Mouse (Mus musculus): ENCODE results near the gene Stat3.
A peak's percentile ranks its signal among the peaks of the same experiment; 100 is the strongest.

The Stat3 gene

GRCm38 (mm10) chr11:100920887-100921624 is 18.3 kb downstream of the Stat3 start:
- no peak for DNase-seq (ENCODE audit: low read depth)

DNA sequence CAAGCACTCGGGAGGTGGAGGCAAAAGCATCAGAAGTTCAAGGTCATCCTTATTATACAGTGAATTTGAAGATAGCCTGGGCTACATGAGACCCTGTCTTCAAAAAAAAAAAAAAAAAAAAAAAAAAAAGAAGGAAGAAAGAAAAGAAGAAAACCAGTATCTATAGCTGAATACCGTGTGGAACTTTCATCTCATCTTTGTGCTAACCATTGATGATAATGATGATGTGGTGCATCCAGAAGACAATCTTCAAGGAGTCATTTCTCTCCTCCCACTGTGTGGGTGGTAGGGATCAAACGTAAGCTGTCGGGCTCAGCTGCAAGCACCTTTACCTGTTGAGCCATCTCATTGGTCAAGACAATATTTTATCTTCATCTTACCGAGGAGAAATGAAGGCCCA is 21.3 kb downstream of the Stat3 start:
- DNase-seq (ENCODE audit: low read depth): no peak

DNA sequence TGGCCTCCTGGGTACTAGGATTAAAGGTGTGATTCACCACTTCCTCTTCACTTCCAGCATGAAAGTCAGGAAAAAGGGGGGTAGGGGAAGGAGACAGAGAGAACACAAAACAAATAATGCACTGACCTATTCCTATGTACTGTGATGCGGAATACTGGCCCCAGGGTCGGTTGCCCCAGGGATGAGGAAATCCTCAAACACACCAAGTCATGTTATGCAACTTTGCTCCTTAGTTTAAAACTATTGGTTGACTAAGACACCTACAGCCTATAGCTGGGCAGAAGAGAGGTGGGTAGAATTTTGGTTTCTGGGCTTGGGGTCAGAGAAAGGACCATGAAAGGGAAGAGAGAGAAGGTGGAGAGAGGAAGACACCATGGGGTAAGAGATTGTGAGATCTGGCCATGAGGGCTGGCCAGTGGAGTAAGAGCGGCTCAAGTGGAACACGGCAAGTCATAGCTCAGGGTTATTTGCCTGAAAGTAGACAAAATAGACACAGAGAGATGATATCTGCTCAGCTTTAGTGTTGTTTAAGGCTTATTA is 22.8 kb downstream of the Stat3 start:
- DNase-seq (ENCODE audit: low read depth): no peak

DNA sequence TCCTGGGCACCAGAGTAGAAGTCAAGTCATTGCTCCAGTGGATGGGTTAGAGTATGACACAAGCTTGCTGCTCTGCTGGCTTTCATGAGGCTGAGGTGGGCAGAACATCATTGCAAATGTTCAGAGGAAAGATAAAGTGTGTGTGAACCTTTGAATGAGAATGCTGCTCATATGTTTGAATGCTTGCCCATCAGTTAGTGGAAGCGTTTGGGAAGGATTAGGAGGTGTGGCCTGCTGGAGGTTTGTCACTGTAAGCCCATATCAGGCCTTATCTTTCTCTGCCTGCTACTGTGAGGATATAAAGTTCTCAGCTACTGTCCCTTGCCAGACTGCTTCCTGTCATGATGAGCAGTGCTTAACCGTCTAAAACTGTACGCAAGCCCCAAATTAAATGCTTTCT is 24.3 kb downstream of the Stat3 start:
- DNase-seq (ENCODE audit: low read depth): no peak

- DNase-seq (ENCODE audit: low read depth): no peak
These were observed 24.9 kb downstream of the Stat3 start for GRCm38 (mm10) chr11:100914415-100914814.

DNA sequence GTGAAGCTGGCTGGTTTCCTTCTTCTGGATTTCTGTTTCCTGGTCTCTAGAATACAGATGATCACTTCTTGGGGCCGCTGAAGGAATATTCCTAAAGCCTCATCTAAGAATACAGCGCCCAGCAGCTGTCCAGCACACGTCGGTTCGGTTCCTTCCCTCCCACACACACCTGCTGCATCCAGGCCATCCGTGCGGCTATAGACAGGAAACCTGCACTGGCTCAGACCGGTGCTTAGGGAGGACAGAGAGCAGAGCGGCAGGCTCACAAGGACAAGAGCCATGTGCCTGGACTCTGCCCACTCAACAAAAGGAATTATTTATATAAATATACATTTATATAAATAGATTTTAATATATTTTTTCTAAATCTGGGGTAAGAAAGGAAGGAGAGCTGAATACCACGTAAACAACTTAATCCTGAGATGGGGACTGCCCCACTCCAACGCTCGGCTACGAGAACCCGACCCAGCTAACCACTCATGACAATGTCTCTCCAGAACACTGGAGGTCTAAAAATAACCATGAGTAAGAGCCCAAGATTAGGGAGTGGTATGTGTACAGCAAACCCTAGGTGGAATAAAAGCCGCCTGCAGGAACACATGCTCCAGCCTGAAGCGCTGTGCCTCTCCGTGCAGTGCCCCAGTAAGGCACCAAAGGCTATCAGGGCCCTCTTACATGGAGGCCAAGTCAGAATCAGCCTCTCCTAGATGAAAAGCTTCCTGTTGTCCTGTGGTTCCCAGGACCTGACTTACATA is 26.8 kb downstream of the Stat3 start:
- no peak for DNase-seq (ENCODE audit: low read depth)

DNA sequence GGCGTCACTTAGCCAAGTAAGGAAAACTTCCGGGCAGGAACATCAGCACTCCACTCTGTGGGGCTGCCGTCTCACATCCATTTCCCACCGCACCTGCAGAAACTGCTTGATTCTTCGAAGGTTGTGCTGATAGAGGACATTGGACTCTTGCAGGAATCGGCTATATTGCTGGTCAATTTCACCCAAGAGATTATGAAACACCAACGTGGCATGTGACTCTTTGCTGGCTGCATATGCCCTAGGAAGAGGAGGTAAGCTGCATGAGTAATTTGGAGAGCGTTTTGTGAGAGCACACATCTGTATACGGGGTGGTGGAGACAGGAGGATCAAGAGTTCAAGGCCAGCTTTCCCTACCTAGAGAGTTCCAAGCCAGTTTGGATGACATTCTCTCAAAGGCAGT is 30.8 kb downstream of the Stat3 start:
- DNase-seq (ENCODE audit: low read depth): no peak

DNA sequence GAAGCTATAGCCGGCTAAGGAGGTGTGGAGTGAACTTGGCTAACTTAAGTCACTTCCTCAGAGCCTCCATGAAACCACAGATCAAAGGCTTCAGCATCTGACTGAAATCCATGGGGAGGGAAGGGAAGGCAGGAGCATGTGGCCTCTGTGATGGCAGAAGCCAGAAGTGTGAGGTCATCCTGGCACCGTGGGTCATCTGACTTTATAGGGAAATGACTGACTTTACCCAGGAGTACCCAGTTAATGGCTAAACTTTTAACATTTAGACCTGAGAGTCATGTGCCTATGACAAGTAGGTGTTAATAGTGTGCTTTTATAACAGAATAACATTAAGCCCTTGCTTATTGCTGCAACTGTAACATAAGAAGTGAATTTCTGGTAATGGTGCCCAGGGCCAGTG is 31.2 kb downstream of the Stat3 start:
- no peak for DNase-seq (ENCODE audit: low read depth)

DNA sequence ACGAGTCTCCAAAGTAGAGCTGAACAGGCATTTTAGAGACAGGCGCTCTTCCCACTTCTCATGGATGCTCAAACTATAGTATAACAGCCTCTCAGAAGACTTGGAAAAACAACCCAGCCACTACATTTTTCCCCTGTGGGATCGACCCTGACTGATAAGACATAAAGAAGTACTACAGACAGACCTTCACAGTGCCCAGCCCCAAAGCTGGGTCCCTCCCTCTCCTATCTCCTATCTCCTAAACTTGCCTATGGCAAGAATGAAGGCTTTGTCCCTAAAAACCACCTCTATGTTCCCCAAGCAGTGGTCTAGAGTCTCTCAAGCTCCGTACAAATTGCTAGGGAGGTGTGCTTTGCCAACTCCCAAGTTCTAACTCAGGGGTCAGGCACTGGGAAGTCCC is 32.5 kb downstream of the Stat3 start:
- DNase-seq (ENCODE audit: low read depth): no peak

- DNase-seq (ENCODE audit: low read depth): no peak
These were observed 33.4 kb downstream of the Stat3 start for GRCm38 (mm10) chr11:100905929-100906328.

DNA sequence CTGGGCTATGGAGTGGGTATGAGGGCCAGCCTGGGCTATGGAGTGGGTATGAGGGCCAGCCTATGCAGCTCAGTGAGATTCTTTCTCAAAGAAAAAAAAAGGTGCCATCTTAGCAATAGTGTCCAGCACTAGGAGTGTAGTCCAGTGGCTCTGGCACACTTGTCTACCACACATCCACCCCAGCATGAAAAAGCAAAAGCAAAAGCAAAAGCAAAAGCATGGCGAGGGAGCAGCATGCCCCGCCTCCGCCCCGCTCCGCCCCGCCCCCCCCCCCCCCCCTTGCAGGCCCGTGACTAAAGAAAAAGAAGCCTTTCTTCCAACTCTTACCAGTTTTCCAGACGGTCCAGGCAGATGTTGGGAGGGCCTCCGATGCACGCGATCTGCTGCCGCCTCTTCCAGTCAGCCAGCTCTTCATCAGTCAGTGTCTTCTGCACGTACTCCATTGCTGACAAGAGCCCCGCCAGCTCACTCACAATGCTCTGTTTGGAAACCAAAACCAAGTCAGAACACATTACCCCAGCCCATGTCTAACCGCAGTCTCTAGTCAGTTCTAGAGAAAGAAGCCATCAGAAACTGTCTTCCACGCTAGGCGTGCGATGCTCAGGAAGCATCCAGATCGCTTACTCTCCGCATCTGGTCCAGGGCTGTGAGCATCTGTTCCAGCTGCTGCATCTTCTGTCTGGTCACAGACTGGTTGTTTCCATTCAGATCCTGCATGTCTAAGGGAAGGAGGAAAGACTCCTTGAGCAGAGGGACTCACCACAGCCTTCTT is 34.6 kb downstream of the Stat3 start:
- no peak for DNase-seq (ENCODE audit: low read depth)

DNA sequence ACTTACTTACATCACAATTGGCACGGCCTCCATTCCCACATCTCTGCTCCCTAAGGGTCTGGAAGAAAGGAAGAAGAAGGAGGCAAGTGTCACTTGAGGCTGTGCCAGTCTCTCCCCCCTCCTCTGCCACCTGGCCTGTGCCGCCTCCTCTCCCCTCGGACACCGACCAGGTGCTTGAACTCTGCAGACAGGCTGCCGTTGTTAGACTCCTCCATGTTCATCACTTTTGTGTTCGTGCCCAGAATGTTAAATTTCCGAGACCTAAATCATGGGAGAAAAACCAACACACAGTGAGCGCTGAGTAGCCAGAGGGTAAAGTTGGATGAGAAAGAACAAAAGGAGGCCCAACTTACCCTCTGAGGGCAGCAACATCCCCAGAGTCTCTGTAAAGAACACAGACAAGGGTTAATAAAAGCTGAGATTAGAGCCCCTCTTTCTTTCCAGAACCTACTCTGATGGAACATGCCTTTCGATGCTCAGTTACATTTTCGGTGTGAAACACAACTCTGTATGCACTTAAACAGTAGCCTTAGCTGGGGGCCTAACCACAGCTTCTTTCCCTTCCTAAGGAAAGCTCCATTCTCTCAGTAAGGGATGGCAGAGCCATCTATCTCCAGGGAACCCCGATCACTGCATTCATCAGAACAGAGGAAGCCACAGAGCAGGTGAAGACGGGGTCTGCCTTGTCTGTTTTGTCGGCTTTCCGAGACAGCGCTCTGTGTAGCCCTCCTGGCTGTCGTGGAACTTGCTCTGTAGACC is 40.7 kb downstream of the Stat3 start:
- no peak for DNase-seq (ENCODE audit: low read depth)

- no peak for DNase-seq (ENCODE audit: low read depth)
These were observed 41.8 kb downstream of the Stat3 start for GRCm38 (mm10) chr11:100897294-100898231.

DNA sequence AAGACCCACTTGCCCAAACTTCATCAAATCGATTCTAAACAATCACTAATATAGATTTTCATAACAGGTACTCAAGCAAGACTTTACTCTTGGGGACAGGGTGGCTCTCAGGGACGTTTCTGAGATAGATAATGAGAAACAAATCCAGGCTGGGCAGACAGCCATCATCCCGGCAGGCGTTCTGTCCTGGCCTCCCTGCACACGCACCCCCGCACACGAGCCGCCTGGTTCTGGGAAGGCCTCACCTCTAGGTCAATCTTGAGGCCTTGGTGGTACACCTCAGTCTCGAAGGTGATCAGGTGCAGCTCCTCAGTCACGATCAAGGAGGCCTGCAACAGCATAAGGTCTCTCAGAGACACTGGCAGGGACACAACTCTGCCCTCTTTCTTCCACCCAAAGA is 43.3 kb downstream of the Stat3 start:
- no peak for DNase-seq (ENCODE audit: low read depth)

GRCm38 (mm10) chr11:100894146-100894918 is 45.0 kb downstream of the Stat3 start:
- no peak for DNase-seq (ENCODE audit: low read depth)

DNA sequence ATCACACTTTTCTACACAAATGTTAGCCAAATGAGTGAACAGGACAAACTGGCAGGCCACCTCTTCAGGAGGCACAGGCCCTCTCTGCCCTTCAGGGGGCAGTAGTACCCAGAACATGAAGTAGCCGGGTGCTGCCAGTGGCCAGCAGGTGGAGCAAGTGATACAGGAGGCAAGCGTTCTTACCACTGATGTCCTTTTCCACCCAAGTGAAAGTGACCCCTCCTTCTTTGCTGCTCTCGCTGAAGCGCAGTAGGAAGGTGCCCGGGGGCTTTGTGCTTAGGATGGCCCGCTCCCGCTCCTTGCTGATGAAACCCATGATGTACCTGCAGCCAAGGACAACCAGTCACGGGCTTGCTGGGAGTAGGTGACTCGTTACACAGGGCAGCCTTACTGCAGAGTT is 45.9 kb downstream of the Stat3 start:
- peak; percentile 92 for DNase-seq (ENCODE audit: low read depth)

GRCm38 (mm10) chr11:100892435-100892834 is 46.9 kb downstream of the Stat3 start:
- no peak for DNase-seq (ENCODE audit: low read depth)

DNA sequence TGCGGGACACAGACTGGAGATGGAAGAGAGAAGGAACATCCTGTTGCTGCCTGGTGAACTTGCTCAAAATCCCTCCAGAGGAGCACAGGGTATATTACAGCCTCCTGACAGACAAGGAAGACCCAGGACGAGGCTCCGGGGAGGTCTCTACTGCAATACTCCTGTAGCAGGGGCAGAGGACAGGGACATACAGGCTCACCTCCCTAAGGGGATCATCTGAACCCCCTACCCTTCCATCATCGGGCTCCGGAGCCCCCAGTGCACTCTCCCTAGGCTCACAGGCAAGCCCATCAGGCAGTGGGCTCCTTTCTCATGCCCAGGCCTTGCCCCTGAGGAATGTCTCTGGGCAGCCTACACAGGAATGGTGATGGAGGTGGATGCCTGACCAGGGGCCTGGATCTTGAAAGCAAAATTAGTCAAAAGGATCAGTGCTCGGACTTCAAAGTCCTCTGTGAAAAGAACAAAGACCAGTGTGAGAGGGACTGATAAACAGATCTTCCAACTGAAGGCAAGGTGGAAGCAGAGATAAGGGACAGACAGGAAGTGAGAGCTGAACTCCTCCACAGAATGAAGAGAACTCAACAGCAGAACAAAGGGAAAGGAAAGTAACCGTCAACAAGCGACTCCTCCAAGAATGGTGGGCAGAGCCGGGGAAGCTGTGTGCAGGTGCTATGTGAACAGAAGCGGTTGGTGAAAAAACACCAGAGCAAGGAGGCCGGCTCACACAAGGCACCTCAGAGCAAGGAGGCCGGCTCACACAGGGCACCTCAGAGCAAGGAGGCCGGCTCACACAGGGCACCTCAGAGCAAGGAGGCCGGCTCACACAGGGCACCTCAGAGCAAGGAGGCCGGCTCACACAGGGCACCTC is 47.9 kb downstream of the Stat3 start:
- DNase-seq (ENCODE audit: low read depth): peak; percentile 57

DNA sequence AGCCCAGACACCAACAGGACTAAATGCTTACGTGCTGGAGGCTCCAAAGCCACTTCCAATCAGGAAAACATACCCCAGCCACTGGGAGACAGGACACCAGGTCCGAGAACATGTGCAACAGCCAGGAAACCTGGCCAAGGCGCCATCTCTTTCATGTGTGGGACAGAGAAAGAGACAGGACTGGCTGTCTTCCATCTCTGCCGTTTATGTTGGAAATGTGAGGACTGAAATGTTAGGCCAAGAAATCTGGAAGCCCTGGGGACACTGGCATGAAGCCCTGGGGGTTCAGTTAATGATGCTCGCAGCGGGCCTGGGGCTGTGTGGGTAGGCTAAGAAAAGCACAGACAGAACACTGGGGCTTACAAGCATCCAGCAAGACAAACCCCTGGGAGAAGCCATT is 48.9 kb downstream of the Stat3 start:
- no peak for DNase-seq (ENCODE audit: low read depth)
